Mouse (Mus musculus) layer of hippocampus, postnatal 36 days (tissue): ENCODE measurements at regions not wholly inside any gene's neighbourhood (a gene's known extent, or its start where the extent isn't known, plus 50 kb on each side); places are given as distances from the start of the nearest gene placed in this dataset.

ENCODE experiments used
- DNase-seq, 2 experiments: peaks; one replicate each; pipeline ENCODE4 v3.0.0; 2022

DNA sequence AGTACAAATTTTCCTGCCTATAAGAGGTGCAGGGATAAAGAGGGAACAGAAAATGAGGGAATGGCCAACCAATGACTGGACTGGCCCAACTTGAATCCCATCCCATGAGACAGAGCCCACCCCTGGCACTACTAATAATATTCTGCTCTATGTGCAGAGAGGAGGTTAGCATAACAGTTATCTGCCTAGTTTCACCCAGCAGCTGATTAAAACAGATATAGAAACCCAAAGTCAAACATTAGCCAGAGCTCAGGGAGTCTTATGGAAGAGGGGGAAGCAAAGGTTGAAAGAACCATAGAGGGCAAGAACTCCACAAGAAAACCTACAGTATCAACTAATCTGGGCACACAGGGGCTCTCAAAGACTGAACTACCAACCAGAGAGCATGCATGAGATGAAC, 138.9 kb upstream of the Sox11 start:
- DNase-seq, result no peak

DNA sequence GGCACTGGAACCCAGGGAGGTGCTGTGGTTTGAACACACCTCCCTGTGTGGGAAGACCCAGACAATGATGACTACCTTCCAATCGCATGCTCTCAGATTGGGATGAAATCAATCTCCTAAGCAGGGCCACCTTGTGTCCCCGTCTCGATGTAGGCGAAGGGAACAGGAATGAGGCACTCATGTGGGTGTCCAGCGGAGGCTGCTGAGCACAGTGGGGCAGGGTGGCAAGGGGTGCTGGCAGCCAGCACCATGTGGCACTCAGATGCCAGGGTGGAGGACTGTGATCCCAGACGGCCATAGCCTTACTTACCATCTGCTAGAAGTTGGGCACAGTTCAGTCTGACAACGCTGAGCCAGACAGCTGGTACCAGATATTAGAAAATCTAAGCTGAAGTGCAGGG, 137.2 kb upstream of the Sox11 start:
- DNase-seq, result peak; percentile 59 to 73

DNA sequence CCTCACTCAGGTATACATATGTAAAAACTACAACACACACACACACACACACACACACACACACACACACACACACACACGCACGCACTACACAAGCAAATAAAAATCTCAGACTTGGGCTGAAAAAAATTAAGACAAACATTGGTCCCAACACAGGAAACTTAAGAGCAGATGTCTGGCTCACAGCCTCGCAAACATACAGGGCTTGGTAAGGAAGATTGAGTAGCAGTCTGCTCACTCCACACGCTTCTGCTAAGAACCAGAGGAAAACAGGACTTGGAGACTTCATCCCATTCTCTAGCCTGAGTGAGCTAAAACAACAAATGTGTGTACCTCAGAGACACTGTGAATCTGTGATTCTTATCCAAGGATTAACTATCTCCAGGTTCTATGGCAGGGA, 132.3 kb upstream of the Sox11 start:
- DNase-seq, result no peak

DNA sequence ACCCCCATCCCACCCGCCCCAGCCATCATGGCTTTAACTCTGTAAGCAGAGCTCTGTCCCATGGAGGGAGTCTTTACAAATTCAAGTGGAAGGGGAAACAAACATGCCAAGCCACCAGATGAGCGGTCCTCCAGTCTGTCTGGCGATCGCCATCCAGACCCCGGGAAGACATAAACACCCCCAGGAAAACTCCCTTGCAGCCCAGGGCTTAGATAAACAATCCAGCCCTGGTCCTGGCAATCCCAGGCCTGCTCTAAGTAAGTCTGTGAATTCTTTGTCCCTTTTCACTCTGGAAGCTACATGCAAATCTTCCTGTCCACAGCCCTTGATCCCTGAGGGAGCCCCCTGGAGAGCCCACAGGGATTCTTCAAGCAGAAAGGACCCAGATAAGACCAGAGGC, 129.2 kb upstream of the Sox11 start:
- DNase-seq, result no peak

DNA sequence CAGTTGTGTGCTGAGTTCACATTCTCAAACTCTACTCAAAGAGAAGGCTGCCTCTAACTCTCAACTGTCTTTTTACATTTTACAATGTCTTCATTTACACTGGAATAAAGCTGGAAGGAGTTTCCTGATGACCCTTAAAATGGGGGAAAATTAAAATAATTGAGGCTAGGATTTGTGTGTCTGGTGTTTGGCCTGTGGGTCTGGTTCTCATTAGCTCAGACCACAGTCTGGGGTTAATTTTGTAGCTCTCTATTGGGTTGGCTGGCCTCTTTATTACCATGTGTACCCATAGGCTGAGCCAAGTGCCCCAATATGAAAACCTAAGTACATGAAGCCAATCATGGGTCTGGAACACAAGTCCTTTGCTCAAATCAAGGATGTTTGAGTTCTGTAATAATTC, 128.0 kb upstream of the Sox11 start:
- DNase-seq, result no peak

DNA sequence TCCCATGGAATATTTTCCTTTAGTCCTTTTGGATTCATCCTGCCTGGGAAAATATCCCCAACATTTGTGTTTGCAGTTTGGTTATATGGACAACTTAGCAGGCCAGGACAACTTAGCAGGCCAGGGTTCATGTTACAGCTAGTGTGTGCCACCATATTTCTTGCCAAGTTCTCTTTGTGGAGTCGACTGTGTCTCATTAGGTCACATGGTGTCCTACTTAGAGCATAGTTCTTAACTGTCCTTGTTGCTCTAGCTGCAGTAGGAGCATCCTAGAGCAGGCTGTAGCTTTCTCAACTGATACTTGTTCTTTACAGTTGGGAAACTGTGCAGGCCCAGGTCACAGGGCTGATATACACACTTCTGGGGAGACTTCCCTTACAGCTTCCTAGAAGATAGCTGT, 126.4 kb upstream of the Sox11 start:
- no peak for DNase-seq

DNA sequence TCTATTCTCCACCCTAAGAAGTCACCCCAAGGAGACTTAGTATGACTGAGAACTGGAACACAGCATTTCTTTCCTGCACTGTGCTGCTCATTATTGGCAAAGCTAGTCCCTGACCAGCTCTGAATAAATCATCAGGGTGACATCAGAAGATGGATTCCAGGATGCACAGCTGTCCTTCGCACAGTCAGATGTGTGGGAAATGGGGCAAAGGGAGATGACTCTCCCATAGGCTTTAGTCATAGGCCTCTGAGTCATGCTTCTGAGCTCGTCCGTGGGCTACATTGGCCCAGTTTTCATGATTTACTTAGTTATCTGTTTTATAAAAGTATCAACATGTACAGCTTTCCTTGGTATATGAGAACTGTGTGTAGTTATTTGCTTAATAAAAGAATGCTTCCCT, 125.8 kb upstream of the Sox11 start:
- DNase-seq, result no peak

DNA sequence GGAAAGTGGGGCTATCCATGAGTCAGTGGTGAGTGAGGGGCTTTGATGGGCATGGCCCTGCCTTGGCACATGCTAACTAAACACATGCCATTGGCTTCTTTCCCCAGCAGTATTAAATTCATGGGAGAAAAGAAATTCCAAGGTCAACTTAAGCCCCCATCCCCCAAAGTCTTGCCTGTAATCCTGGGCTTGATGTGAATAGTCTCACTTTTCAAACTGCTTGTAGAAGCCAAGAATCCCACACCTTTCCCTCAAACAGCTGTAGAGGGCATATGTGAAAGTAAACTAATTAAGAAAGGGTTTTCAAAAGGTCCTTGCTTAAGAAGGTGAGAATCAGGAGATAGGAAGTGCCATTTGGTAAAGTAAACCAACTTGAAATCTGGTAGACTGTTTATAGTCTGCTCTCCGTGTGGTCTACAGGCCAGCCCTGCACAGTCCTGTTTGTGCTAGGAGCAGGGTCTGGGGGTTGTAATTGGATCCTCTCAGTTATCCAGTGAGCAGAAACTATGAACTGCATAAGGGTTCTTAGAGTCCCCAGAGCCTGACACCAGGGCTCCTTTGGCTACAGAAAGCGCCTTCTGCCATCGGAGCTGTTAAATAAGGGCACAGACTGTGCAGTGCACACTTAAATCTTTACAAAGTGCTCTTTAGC, 123.3 kb upstream of the Sox11 start:
- no peak for DNase-seq

DNA sequence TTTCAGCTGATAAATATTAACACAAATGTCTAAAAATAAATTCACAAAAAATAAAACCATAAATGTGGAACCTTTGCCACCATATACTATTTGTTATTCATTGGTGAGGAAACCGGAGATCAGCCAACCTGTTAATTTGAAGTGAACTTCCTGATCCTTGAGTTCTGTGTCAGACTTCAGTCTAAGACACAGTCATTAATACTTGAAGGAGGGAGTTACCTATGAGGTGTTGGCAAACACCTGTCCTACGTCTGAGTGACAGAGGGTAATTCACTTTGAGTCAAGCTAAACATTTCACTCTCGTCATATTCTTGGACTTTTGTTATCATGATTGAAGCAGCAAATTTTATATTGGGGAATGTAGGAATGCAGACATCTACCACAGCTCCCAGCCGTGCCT, 116.3 kb upstream of the Sox11 start:
- DNase-seq, result no peak

DNA sequence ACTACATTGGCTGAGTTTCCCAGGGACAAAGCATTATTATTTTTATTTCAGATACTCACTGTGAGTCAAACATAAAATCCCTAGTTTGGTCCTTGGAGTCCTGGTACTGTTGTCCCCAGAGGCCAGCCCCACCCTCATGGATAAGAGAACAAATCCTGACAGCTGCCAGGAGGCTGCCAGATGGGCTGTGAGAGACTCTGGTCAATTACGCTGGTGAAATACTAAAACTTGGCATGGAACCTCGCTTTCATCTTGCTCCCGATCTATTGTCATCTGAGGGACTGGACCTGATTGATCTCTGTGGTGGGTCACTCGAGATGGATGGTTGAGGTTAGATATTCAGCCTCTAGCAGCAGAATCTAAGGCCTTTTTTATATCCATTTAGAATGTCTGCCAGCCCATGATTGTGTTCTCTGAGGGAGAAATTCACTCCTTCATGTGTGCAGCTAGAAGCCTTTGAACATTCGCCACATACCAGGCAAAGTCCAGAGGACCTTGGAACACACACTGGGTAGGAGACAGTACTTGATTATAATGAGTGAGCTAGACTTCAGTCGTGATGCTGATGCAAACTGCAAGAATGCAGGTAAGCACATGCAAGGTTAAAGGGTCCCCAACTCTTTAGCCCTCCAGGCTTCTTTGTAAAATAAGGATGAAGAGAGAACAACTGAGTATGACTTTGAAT, 95.4 kb upstream of the Sox11 start:
- no peak for DNase-seq

DNA sequence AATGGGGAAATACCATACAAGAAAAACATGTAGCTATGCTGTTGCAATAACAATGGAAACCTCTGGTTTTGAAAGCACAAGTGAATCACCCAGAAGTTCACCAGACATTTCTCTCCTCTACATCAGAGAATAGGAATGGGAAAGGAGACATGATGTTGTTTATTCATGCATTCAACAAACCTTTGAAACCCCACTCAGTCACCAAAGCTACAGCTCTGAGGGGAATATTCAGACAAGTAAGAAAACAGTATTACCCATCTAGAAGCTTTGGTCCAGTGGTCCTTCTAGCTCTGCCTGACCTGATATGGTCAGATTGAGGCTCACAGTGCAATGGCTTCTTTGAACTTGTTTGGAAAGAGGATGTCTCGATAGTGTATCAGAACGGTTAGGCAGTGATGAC, 89.0 kb upstream of the Sox11 start:
- DNase-seq, result no peak

DNA sequence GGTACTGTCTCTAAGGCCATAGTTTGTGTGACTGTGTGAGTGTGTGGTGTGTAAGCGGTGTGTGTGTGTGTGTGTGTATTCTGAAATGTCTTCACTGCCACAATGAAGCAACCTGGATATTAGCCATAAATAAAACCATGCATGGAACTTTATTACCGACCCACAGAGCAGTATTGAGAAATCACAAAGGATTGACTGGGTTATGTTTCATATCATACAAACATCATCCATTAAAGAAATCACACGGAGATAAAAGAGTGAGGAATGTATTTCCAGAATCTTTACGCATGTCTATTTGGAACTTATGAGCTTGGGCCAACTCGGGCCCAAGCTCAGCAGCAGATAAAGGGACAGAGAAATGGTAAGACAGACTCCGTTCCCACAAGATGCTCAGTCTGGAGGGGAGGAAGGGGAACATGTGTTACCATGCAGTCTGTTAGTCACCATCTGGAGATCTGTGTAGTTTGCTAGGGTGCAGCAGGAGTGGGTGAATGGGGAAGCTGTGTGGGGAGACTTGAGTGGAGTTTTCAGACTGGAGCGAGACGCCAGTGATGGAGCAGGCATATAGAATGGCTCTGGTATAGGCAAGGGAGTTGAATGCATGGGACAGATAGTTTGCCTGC, 75.1 kb upstream of the Sox11 start:
- peak; percentile 46 to 61 for DNase-seq

DNA sequence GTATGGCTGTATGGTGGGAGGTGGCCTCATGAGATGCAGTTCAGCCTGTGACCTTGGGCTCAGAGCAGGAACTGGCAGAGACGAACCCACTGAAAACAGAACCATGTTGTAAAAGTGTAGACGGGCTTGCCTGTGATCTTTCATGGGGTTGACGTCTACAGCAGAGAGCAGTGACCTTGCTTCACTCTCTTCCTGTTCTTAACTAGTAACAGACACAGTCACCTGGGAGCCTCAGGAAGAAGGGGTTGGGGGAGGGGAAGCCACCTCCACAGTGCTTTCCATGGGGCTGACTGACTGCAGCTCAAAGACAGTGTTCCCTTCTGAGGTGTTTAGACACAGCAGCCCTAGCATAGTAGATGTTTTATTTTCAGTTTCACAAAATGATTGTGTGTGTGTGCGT, 68.2 kb upstream of the Sox11 start:
- no peak for DNase-seq

DNA sequence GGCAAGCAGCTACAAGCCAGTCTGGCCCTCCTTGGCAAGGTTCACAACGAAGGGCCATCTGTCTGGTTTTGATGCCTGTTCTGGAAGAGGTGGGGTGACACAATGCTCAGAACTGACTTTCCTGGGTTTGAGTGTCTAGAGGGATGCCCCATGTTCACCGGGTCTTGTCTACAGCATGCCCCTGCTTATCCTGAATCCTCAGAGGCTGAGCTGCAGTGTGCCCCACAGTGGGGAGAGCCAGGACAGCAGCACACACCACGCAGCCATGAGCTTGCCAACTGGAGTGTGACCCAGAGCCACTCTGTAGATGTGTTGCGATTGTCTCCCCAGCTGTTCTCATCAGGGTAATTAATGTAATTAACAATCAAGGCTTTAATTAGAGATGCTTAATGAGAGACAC, 66.1 kb upstream of the Sox11 start:
- DNase-seq, result no peak

DNA sequence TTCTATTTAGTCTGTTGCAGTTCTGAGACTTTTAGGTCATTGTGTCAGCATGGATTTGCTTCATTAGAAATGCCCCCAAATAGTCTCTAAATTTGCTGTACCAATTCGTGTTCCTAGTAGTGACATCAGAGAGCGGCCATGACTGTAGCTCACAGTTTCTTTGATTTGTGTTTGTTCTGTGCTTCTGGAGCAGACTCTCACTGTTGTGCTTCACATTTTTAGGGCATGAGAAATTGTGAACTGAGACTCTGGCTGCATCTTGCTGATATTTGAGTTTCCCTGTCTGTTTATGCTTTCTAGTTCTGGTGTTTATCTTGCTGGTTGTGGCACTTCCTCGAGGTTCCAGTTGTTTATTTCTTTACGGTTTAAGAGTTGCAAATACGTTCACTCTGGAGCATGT, 57.0 kb upstream of the Sox11 start:
- DNase-seq, result no peak
